Mouse (Mus musculus) fibroblast of lung, adult 2 months (primary cell): ENCODE results near the gene Pim1.

ENCODE experiments used
- DNase-seq: peaks from one replicate; pipeline ENCODE4 v3.0.0-alpha.2; 2011; ENCODE audit warnings: low read depth

The Pim1 gene

DNA sequence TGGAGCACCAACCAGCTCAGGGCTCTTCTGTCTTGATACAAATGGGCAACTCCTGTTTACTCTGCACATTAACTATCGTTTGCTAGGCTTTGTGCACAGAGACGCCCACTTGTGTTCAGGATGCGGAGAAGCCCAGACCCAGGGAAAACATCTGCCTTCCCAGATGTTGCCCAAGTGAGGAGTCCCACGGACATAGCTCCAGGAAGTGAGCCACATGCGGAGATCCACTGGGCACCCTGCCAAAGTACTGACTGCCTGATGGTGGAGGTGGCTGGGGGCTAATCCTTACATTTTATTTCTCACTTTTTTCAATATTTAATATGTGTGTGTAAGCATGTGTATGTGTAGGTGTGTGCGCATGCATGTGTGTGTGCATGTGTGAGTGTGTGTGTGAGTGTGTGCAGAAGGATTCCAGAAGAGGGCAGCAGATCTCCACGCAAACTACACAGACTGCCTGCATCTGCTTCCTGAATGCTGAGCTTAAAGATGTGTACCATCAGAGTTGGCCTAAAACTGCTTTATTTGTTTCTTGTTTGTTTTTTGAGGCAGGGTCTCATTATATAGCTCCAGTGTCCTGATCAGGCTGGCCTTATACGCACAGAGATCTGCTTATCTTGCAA lies 38.1 kb downstream of the Pim1 start:
- no peak for DNase-seq

- DNase-seq = no peak
Observed at GRCm38 (mm10) chr17:29530508-29530907, 40.0 kb downstream of the Pim1 start.

- no peak for DNase-seq
Observed at GRCm38 (mm10) chr17:29531278-29531677, 40.7 kb downstream of the Pim1 start.

GRCm38 (mm10) chr17:29531757-29532384 lies 41.3 kb downstream of the Pim1 start:
- DNase-seq = no peak

DNA sequence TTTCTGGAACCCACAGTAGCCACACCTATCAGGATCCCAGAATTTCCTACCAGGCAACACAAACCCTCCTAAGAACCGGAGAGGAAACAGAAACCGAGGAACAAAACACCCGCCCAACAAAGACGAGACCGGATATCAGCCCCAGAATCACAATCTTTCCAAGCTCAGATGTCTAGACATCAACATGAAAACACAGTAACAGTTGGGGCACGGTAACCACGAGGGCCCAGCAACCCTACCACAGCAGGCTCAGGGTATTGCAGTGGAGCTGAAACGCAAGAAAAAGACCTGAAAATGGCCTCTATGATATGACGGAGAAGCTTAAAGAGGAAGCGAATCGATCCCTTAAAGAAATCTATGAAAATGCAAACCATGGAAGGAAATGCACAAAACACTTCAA lies 43.3 kb downstream of the Pim1 start:
- DNase-seq = no peak

- no peak for DNase-seq
Observed at GRCm38 (mm10) chr17:29540426-29540825, 49.9 kb downstream of the Pim1 start.

DNA sequence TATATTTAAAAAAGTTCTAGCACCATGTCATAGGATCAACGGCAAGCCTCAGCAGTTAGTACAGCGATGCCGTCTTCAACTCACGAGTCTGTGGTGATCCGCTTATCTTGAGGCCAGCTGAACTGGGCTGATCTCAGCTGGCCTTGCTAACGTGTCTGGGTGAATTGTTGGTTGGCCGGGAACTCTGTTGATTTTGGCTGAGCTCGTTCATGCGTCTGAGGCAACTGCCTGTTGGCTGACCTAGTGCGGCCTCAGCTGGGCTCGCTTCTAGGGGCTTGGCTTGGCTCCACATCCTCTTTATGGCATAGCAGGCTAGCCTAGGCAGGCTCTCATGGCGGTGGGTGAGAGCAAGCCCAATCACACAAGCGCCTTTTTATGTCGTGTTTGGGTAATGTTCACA lies 50.9 kb downstream of the Pim1 start:
- DNase-seq = peak; percentile 98

DNA sequence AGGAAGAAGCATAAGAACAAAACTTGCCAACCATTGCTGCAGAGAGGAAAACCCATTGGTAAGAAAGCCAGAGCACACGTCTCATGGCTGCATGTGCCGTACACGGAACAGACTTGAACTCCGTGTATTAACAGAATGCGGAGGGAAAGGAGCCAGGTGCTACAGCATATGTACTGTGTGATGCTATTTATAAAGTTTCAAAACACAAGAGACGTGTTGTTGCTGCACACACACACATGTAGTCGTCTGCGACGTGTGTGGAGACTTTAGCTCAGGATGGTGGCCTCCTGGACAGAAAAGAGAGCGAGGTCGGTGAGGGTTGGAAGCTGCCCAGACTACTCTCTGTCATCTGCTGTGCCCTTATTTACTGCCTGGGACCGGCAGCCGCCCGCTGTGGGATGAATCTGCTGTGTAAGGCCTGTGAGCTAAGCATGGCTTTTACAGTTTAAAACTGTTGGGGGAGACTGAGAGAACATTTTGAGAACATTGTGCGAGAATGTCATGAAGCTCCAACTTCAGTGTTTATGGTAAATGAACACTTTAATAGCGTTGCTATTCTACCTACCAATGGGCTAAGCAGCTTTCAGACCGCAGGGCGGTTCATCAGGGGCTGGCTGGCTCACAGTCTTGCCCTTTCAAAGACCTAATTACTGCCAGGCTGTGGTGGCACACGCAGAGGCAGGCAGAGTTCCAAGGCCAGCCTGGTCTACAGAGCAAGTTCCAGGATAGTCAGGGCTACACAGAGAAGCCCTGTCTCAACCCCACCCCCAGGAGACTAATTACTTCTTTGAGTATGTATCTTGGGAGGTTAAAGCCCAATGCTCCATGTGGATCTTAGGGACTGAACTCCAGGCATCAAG lies 52.5 kb downstream of the Pim1 start:
- no peak for DNase-seq

- no peak for DNase-seq
Observed at GRCm38 (mm10) chr17:29544064-29544463, 53.5 kb downstream of the Pim1 start.

DNA sequence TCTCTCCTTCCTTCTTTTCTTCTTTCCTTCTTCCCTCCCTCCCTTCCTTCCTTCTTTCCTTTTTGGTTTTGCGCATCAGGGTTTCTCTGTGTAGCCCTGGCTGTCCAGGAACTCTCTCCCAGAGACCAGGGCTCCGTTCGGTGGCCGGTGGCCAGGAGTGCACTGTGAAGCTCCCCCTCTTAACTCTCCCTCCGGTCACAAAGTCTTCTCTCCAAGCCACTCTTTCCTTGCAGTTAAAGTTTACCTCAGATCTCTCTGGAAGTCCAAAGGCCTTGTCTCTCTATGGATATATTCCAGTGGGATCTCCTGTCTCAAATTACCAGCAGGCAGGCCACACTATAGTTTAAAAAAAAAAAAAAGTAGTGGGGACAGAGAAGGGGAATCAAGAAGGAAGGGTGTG lies 54.7 kb downstream of the Pim1 start:
- no peak for DNase-seq
